Comparison of ENCODE assay signal across 13 mouse cellular contexts in genomic region chr2:73056090-73056956, GRCm38 (mm10).
DNase-seq lines count a peak whose midpoint lies in the region; ATAC-seq and TF ChIP-seq lines count a peak whose summit lies in the region.
"Had no signal": no experiment of that assay in that cellular context is flagged by ENCODE, and none has a peak within 500 bp of the region (broad histone marks: within the 10 kb centered on the region; RNA-seq: fewer than 3 reads in every experiment).

No protein-coding gene starts in this region.

- H3K4me2 ChIP-seq in liver, embryonic 11.5 days = peak overlapping the region; percentile 23
- H3K4me2 ChIP-seq: limb, embryonic 12.5 days had no signal

- peak overlapping the region; percentile 56 for H3K27ac ChIP-seq in MEL (ENCODE audit: control insufficient read depth, low read depth, low read length)
- no peak overlapping the region for H3K27ac ChIP-seq in liver, embryonic 11.5 days (ENCODE audit: low read depth, low read length)
- H3K27ac ChIP-seq: limb, embryonic 12.5 days had no signal

- no peaks in the 10 kb centered on the region for H3K9me3 ChIP-seq in MEL (replicated peaks; ENCODE audit: insufficient read depth, low read length)
- no peaks in the 10 kb centered on the region for H3K9me3 ChIP-seq in liver, embryonic 11.5 days (ENCODE audit: control insufficient read depth, low read length)
- H3K9me3 ChIP-seq in megakaryocyte, embryonic 14.5 days = peaks cover 26% of the 10 kb centered on the region

- DNase-seq in A20 (ENCODE audit: low read depth, low spot score) (peak; percentile 83), MEL (ENCODE audit: low read depth, low spot score) (peak; percentile 46)
- no peak for DNase-seq in liver, embryonic 11.5 days (ENCODE audit: low spot score)
- no peak for DNase-seq in frontal cortex, postnatal 36 days (ENCODE audit: low spot score in 2 of 2)
- no peak for DNase-seq in ovary, adult 18-20 months (ENCODE audit: low spot score)
- DNase-seq in adrenal gland, adult (ENCODE audit: inconsistent age in 2 of 2, low spot score in 1 of 2) = no peak
- DNase-seq in heart, postnatal 4 days = no peak
- DNase-seq: adrenal gland, postnatal 10 days; gastrocnemius, postnatal 14 days; kidney, postnatal 36 days had no signal

- no peak for TF ChIP-seq EP300 in MEL (IDR thresholded peaks at IDR 0.05; ENCODE audit: low read depth in 1 of 2, low read length in 2 of 2)

- no peak for ATAC-seq in liver, embryonic 11.5 days (replicated peaks; ENCODE audit: low FRiP score)

- peaks cover 4 to 37% of the 10 kb centered on the region in 2 experiments for H3K4me1 ChIP-seq in MEL (ENCODE audit: control insufficient read depth in 1 of 2, insufficient read depth in 2 of 2, low read length in 2 of 2)
- H3K4me1 ChIP-seq in liver, embryonic 11.5 days (replicated peaks; ENCODE audit: control insufficient read depth, insufficient read depth, low read length) = 0 out of 2 replicates have a peak, but pooled peaks cover 2% of the 10 kb centered on the region
- H3K4me1 ChIP-seq in megakaryocyte, embryonic 14.5 days = peaks cover 27% of the 10 kb centered on the region

- TF ChIP-seq CTCF in MEL (IDR thresholded peaks at IDR 0.05 in 2 of 3, conservative IDR thresholded peaks at IDR 0.05 in 1 of 3; ENCODE audit: control insufficient read depth in 1 of 3, insufficient read depth in 1 of 3, low read depth in 2 of 3, low read length in 3 of 3, poor library complexity in 1 of 3, severe bottlenecking in 1 of 3) = no peak

- no peaks in the 10 kb centered on the region for H3K79me2 ChIP-seq in MEL (ENCODE audit: control insufficient read depth, insufficient read depth, low read length, poor library complexity)

- 58% methylated on average over 17 of the region's 17 CpGs for WGBS in liver, embryonic 11.5 days

- H3K27me3 ChIP-seq in MEL (ENCODE audit: control insufficient read depth in 1 of 2, insufficient read depth in 2 of 2, low read length in 2 of 2) = no peaks in the 10 kb centered on the region
- no peaks in the 10 kb centered on the region for H3K27me3 ChIP-seq in liver, embryonic 11.5 days (replicated peaks; ENCODE audit: control insufficient read depth, insufficient read depth, low read length)
- no peaks in the 10 kb centered on the region for H3K27me3 ChIP-seq in megakaryocyte, embryonic 14.5 days (replicated peaks)
- H3K27me3 ChIP-seq: limb, embryonic 12.5 days had no signal

- no peak for TF ChIP-seq POLR2A in MEL (IDR thresholded peaks at IDR 0.05; ENCODE audit: control insufficient read depth in 1 of 2, insufficient read depth in 1 of 2, low read depth in 1 of 2, low read length in 2 of 2, poor library complexity in 1 of 2)

- TF ChIP-seq RAD21 in MEL (IDR thresholded peaks at IDR 0.05; ENCODE audit: low read depth, low read length) = no peak

- peak overlapping the region in 1 of 2 experiments; percentile 15; a peak in 1 of 4 replicates for H3K4me3 ChIP-seq in MEL (ENCODE audit: control insufficient read depth in 1 of 2, insufficient read depth in 1 of 2, low read depth in 2 of 2, low read length in 2 of 2)
- no peak overlapping the region for H3K4me3 ChIP-seq in liver, embryonic 11.5 days (ENCODE audit: low read depth, low read length)
- H3K4me3 ChIP-seq in megakaryocyte, embryonic 14.5 days (replicated peaks) = peak overlapping the region; percentile 44
- H3K4me3 ChIP-seq: limb, embryonic 12.5 days; myocyte had no signal

- H3K36me3 ChIP-seq in MEL (ENCODE audit: control insufficient read depth in 1 of 2, insufficient read depth in 2 of 2, low read length in 2 of 2) = peaks cover 0 to 11% of the 10 kb centered on the region in 2 experiments; a peak in 2 of 4 replicates
- H3K36me3 ChIP-seq in liver, embryonic 11.5 days (ENCODE audit: control insufficient read depth, insufficient read depth, low read length) = no peaks in the 10 kb centered on the region
- H3K36me3 ChIP-seq in megakaryocyte, embryonic 14.5 days (replicated peaks; ENCODE audit: low read length) = peaks cover 4% of the 10 kb centered on the region
- H3K36me3 ChIP-seq: limb, embryonic 12.5 days had no signal

- peak overlapping the region; percentile 46 for H3K9ac ChIP-seq in MEL (ENCODE audit: control insufficient read depth, low read depth, low read length, poor library complexity, severe bottlenecking)
- H3K9ac ChIP-seq in liver, embryonic 11.5 days (ENCODE audit: low read depth, low read length) = no peak overlapping the region
- H3K9ac ChIP-seq: limb, embryonic 12.5 days had no signal

TF ChIP-seq in MEL, 35 proteins besides CTCF, POLR2A, EP300 and RAD21:
- TF ChIP-seq HCFC1 (IDR thresholded peaks at IDR 0.05; ENCODE audit: low read depth, low read length) (no peak), MAZ (IDR thresholded peaks at IDR 0.05; ENCODE audit: low read depth, low read length) (no peak), ZMIZ1 (IDR thresholded peaks at IDR 0.05; ENCODE audit: low read depth, low read length) (no peak), CHD2 (IDR thresholded peaks at IDR 0.05; ENCODE audit: low read length) (no peak), RCOR1 (IDR thresholded peaks at IDR 0.05; ENCODE audit: low read depth, low read length) (no peak), TBP (IDR thresholded peaks at IDR 0.05; ENCODE audit: low read depth, low read length) (no peak), MXI1 (IDR thresholded peaks at IDR 0.05; ENCODE audit: low read depth, low read length) (no peak), ZC3H11A (IDR thresholded peaks at IDR 0.05; ENCODE audit: low read depth, low read length) (no peak), TCF12 (IDR thresholded peaks at IDR 0.05; ENCODE audit: low read depth, low read length) (no peak), SIN3A (IDR thresholded peaks at IDR 0.05; ENCODE audit: low read length) (no peak), POLR2AphosphoS5 (IDR thresholded peaks at IDR 0.05; ENCODE audit: borderline replicate concordance, low read depth, low read length) (no peak), USF2 (IDR thresholded peaks at IDR 0.05; ENCODE audit: borderline replicate concordance in 1 of 2, insufficient read depth in 1 of 2, low read depth in 1 of 2, low read length in 2 of 2) (no peak), ZNF384 (IDR thresholded peaks at IDR 0.05; ENCODE audit: low read depth, low read length) (no peak), CHD1 (IDR thresholded peaks at IDR 0.05; ENCODE audit: low read depth, low read length) (no peak), ELF1 (IDR thresholded peaks at IDR 0.05; ENCODE audit: low read depth, low read length) (no peak), NRF1 (IDR thresholded peaks at IDR 0.05; ENCODE audit: insufficient read depth, low read depth, low read length, poor library complexity, severe bottlenecking) (no peak), POLR2AphosphoS2 (IDR thresholded peaks at IDR 0.05; ENCODE audit: low read length) (no peak), USF1 (IDR thresholded peaks at IDR 0.05; ENCODE audit: low read depth, low read length) (no peak)
TF ChIP-seq in MEL: peak in this region for 0.

Comparison
In these comparisons a context has a peak if more than half of its experiments do, and no peak if none do; other contexts are left out.
1. DNase-seq: peak in A20 (single experiment) and MEL (single experiment); none in liver, embryonic 11.5 days (single experiment), frontal cortex, postnatal 36 days (0 of 2), ovary, adult 18-20 months (single experiment), adrenal gland, adult (0 of 2) and heart, postnatal 4 days (single experiment).